Mouse (Mus musculus) cerebral cortex, adult 2 months (tissue): ENCODE data around the gene Zfp462.

Experiments used
- WGBS: fragments of 180-500 bp; shearing (Covaris S2); methylation state at CpG from one replicate; pipeline ENCODE4 v1.1.7; 2018; 5-methylcytosine and 5-hydroxymethylcytosine counted together

Zfp462 gene

GRCm38 (mm10) chr4:54944921-54945430, at the start of gene Zfp462:
TSS of gene Zfp462 (plus strand) at chr4:54945048.
- WGBS: under 1% methylated on average over 43 of the region's 43 CpGs

DNA sequence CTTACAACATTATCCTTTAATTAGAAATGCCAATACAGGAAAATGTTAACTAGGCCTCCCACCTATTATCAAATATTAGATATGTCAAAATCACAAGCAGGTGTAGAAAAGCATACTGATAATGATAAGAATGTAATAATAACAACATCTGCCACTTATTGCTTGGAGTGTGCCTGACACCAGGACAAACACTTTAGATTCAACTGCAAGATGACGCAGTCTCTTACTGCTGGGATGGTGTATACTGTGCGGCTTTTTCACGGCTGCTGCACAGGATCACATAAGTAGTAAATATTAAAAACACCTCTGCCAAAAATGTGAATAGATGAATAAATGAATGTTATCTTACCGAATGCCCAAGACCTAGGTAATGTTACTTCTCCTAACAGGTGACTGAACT, 48.8 kb upstream of the Zfp462 start:
- WGBS: 96% methylated on average over 4 of the region's 4 CpGs

GRCm38 (mm10) chr4:54904641-54905040, 40.2 kb upstream of the Zfp462 start:
- WGBS: 89% methylated on average over 8 of the region's 8 CpGs

DNA sequence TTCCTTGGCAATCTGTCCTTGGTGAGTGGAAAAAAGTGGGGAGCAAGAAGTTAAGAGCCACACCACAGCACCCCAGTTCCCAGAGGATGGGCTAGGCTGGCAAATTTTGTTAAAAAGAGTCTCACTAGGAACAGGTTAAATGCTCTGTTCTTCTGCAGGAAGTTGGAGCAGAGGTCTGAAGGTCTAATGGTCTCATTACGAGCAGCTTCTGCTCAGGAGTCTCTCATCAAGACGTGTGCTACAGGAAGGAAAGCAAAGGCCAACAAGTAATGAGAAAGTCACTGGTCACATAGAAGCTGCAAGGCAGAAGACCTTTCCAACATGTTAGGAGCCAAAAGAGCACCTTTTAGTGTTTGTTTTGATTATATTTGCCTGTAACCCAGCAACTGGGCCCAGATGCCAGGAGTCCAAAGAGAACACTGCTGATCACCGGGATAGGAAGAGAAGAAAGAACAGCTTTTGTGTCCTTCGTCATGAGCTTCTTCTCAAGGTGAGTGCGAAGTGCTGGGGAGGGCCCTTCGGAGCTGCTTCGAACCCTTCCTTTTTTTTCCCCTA, 39.4 kb upstream of the Zfp462 start:
- WGBS: 86% methylated on average over 7 of the region's 7 CpGs

DNA sequence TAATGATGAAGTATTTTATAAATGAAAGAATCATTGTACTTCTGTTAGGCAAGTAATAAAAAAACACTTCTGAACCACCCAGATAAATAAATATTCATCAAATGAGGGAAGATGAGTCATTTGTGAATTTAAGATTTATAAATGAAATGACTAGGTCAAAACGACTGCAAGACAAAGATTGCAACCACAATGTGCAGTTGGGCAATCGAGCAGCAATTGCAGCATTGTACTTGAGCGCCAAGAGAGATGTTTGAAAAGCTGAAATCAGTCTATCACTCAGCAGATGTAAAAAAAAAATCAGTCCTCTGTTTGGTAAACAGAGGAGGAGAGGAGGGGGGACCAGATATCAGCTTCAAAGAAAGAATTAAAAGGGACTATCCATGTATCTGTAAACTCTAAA, 34.5 kb upstream of the Zfp462 start:
- WGBS: 85% methylated on average over 3 of the region's 3 CpGs

DNA sequence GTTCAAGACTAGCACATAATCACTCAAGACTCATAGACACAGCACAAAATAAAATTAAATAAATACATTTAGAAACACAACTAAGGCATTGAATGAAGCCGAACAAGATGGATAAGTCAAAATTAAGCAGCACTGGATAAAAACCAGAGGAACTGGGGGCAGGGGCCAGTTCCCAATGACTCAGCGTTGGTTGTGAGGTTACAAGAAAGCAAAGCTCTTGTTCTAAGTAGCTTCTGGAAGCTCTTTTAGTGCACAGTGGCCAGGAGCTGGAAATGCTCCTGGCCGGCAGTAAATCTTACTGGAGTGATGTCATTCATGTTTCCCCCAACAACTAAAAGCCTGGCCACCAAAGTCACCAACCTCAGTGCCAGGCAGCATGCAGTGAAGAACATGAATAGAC, 26.6 kb upstream of the Zfp462 start:
- 79% methylated on average over 3 of the region's 3 CpGs for WGBS

DNA sequence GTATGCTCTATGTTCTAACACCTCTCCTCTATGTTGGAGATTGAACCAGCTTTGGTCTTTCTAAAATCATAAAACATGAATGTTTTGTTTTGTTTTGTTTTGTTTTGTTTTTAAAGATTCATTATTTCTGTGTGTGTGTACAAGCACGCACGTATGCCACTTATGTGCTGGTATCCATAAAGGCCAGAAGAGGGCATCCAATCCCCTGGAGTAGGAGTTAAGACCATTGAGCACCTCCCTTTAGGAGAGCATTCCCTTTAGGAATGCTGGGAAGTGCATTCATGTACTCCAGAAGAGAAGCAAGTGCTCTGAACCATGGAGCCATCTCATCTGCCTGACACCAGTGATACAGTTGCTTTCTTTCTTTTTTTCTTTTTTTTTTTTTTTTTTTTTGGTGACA, 21.5 kb upstream of the Zfp462 start:
- WGBS: 97% methylated on average over 2 of the region's 2 CpGs

DNA sequence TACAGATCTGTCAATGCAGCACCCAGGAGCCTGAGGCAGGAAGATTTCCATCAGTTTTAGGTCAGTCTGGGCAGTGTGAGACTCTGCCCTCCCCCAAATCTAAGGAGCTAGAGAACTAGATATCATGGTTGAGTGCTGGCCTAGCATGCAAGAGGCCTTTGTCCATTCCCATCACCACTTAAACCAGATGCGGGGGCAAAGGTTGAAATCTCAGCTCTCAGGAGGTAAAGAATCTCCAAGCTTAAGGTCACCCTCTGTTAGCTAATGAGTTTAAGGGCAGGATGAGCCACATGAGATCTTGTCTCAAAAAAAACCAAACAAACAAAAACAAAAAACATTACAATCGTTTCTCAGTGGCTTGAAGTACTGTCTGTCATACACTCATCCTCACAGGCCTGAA, 20.5 kb upstream of the Zfp462 start:
- WGBS: 96% methylated on average over 2 of the region's 2 CpGs

DNA sequence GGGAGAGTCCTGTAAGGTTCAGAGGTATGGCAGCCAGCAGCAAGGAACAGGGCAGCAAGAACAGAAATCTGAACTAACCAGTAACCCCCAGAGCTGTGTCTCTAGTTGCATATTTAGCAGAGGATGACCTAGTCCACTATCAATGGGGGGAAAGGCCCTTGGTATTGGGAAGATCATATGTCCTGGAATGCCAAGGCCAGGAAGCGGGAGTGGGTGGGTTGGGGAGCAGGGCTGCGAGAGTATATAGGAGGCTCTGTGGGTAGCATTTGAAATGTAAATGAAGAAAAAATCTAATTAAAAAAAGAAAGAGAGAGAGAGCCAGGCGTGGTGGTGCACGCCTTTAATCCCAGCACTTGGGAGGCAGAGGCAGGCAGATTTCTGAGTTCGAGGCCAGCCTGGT, 18.4 kb upstream of the Zfp462 start:
- WGBS: 92% methylated on average over 5 of the region's 5 CpGs

GRCm38 (mm10) chr4:54927321-54928062, 17.4 kb upstream of the Zfp462 start:
- whole genome bisulfite sequencing: 83% methylated on average over 8 of the region's 8 CpGs

DNA sequence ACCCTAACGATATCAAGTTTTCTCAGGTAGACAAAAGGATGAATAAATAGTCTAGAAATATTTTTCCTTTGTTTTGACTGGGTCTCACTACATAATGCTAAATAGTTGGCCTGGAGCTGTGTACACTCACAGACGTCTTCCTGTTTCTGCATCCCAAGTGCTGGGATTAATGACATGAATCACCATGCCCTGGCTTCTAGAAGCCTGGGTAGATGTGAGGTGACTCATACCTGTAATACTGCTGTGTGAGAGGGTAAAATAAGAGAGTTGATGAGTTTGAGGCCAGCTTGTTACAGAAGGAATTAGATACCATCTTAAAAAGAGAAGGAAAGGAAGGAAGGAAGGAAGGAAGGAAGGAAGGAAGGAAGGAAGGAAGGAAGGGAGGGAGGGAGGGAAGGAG, 15.2 kb upstream of the Zfp462 start:
- WGBS: 70% methylated on average over 2 of the region's 2 CpGs

GRCm38 (mm10) chr4:54932668-54933067, 12.2 kb upstream of the Zfp462 start:
- 78% methylated on average over 2 of the region's 2 CpGs for WGBS

GRCm38 (mm10) chr4:54937161-54937560, 7.7 kb upstream of the Zfp462 start:
- 85% methylated on average over 1 of the region's 1 CpGs for WGBS

- WGBS: under 1% methylated on average over 36 of the region's 36 CpGs
Observed at GRCm38 (mm10) chr4:54945603-54946445, 976 bp downstream of the Zfp462 start.

- WGBS: 2% methylated on average over 10 of the region's 10 CpGs
Observed at GRCm38 (mm10) chr4:54946662-54947055, 1.8 kb downstream of the Zfp462 start.

DNA sequence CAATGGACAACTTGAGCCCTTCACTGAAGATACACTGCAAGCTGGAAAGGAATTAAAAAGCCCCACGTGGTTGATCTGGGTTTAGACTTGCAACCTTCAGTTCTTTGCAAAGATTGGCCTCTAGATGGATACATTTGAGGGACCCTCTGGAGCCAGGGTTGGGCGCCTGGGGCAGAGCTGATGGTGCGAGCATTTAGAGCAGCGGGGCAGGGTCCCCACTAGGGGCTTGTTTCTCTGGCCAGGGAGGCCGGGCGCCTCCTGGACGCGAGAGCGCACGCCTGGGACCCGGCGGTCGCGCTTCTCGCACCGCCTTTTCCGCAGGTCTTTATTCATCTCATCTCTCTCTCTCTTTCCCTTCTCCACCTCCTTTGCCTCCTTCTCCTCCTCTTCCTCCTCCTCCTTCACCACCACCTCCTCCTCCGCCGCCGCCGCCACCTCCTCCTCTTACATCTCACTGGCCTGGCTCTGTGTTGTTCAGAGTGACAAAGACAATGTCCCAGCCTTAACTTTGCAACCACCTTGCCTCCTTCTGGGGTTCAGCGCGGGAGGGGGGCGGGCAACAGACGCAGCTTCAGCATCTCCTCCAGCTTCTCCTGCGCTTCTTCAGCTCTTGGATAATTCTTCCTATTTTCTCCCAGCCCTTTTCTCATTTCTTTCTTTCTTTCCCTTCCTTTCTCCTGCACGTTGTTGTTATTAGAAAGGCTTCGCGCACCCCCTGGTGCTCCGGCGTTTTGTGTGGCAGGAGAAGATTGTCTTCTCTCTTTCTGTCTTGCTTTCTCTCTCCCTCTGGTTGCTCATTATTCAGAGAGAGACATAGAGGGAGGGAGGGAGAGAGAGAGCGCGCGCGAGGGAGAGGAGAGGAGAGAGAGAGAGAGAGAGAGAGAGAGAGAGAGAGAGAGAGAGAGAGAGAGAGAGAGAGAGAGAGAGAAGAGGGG, 2.5 kb downstream of the Zfp462 start:
- WGBS: 2% methylated on average over 33 of the region's 35 CpGs

GRCm38 (mm10) chr4:54947991-54948615, 3.3 kb downstream of the Zfp462 start:
- 1% methylated on average over 24 of the region's 25 CpGs for WGBS

GRCm38 (mm10) chr4:54948616-54949560, 4.0 kb downstream of the Zfp462 start:
- under 1% methylated on average over 25 of the region's 32 CpGs for WGBS

DNA sequence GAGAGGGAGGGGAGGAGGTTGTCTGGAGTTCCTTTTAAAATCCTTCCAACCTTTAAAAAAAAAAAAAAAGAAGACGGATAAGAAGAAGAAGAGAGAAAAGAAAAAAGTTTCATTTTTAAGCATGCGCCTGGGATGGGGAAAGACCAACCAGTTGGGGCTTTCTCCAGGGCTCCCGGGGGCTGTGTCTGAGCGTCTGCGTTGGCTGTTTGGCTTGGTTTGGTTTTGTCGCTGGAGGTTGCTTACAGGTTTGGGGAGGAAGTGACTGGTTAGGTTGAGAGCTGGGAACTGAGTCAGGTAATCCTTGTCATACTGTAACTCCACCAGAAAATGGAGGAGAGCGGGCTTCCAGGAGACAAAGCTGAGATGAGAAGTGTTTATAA, 4.7 kb downstream of the Zfp462 start:
- 12% methylated on average over 7 of the region's 7 CpGs for WGBS

DNA sequence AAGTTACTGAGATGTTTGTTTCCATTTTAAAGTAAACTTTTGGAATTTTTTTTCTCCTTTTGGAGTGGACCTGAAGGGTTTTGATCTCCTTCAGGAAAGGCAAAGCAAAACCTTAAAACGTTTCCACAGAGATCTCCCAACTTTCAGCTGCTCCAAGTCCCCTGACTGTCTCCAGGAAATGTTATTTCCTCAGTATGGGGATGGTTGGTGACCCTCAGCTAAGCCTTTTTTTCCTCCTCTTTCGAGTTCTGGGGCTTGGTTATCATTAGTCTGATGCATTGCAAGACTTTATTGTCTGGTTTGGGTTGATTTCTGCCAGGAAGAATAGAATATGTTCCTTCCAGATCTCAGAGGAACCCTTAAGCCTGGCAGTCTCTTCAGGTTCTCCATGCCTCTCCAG, 5.3 kb downstream of the Zfp462 start:
- 26% methylated on average over 2 of the region's 2 CpGs for WGBS
